Mouse (Mus musculus): ENCODE measurements around the gene Umps. TPM values are rescaled to one million over a fixed set of nuclear protein-coding genes. Genes with fewer than 3 reads are reported as not detected.

The Umps gene
- polyA plus RNA-seq, 1 experiment from 2014 or later = 32.9 TPM

DNA sequence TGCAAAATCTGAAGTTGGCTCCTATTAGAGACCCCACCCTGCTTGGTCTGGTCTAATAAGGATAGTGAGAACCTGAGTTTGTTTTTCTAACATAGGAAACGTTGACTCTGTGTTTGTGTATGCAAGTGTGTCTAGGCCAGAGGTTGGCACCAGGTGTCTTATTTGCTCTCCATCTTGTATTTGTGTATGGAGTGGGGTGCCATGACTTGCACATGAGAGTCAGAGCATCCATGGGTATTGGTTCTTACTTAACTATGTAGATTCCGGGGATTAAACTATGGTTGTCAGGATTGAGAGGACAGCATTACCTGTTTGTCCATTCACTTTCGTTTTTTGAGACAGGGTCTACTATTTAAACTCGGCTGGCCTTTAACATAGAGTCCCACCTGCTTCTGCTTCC lies 13.8 kb downstream of the Umps start:
- no peak overlapping the region for H3K27ac ChIP-seq (replicated peaks)
- no peak overlapping the region for H3K9ac ChIP-seq
- no peak for ATAC-seq (ENCODE audit: extremely low read depth, insufficient number of reproducible peaks, low FRiP score, low TSS enrichment)
- no peaks in the 10 kb centered on the region for H3K9me3 ChIP-seq
- H3K36me3 ChIP-seq = peaks cover 74% of the 10 kb centered on the region
- no peak overlapping the region for H3K4me2 ChIP-seq
- no peaks in the 10 kb centered on the region for H3K27me3 ChIP-seq (replicated peaks)
- no peaks in the 10 kb centered on the region for H3K4me1 ChIP-seq
- no peak overlapping the region for H3K4me3 ChIP-seq
- WGBS = 83% methylated on average over 4 of the region's 4 CpGs

DNA sequence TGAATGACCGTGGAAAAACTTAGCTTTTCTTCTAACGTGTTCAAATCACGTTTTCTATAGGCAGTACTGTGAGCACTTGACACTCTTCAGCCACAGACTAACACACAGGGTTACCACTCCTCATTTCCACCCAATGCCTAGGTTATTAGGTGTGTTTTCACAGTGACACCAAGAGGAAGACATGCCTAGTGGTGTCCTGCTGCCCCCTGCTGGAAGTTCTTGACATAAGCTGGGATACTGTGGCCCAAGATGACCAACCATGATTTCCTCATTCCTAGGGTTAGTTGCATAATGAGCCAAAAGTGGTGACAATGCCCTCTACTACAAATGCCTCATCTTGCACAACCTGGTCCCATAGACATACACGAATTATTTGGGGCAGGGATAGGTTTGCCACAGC lies 16.0 kb downstream of the Umps start:
- Histone ChIP-seq H3K4me2 (no peak overlapping the region), H3K9ac (no peak overlapping the region), H3K9me3 (no peaks in the 10 kb centered on the region), H3K36me3 (peaks cover 60% of the 10 kb centered on the region), H3K27me3 (replicated peaks) (no peaks in the 10 kb centered on the region), H3K27ac (replicated peaks) (no peak overlapping the region), H3K4me1 (peaks cover 16% of the 10 kb centered on the region), H3K4me3 (no peak overlapping the region)
- ATAC-seq (ENCODE audit: extremely low read depth, insufficient number of reproducible peaks, low FRiP score, low TSS enrichment) = no peak
- WGBS = 27% methylated on average over 4 of the region's 4 CpGs

DNA sequence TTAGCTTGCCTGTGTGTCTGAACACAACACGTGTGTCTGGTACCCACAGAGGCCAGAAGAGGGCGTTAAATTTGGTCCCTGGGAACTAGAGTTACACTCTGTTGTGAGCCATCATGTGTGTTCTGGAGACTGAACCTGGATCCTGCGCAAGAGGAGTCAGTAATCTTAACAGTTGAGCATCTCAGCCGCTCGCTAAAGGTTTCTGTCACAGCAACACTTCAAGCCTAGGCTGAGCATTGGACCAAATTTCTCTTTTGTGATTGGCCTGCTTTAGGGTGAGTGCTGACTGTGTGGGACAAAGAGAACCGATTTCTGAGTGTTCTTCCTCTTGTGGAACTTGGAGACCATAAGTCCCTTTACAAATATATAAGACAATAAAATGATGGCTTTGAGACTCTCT lies 16.5 kb downstream of the Umps start:
- peaks cover 20% of the 10 kb centered on the region for H3K4me1 ChIP-seq
- H3K27ac ChIP-seq (replicated peaks) = no peak overlapping the region
- no peak overlapping the region for H3K4me2 ChIP-seq
- no peak overlapping the region for H3K4me3 ChIP-seq
- no peak overlapping the region for H3K9ac ChIP-seq
- peaks cover 56% of the 10 kb centered on the region for H3K36me3 ChIP-seq
- WGBS = 74% methylated on average over 6 of the region's 6 CpGs
- no peaks in the 10 kb centered on the region for H3K9me3 ChIP-seq
- no peaks in the 10 kb centered on the region for H3K27me3 ChIP-seq (replicated peaks)
- ATAC-seq (ENCODE audit: extremely low read depth, insufficient number of reproducible peaks, low FRiP score, low TSS enrichment) = no peak

GRCm38 (mm10) chr16:33947664-33948571 lies 18.9 kb downstream of the Umps start:
- Histone ChIP-seq H3K4me3 (no peak overlapping the region), H3K9ac (0 out of 2 replicates have a peak overlapping the region, but pooled peaks have one; percentile 14), H3K4me2 (no peak overlapping the region), H3K27me3 (replicated peaks) (no peaks in the 10 kb centered on the region), H3K4me1 (peaks cover 45% of the 10 kb centered on the region), H3K9me3 (no peaks in the 10 kb centered on the region), H3K36me3 (peaks cover 31% of the 10 kb centered on the region), H3K27ac (replicated peaks) (no peak overlapping the region; the same call in 1 of the 2 replicates)
- no peak for ATAC-seq (ENCODE audit: extremely low read depth, insufficient number of reproducible peaks, low FRiP score, low TSS enrichment)
- 82% methylated on average over 17 of the region's 17 CpGs for WGBS

DNA sequence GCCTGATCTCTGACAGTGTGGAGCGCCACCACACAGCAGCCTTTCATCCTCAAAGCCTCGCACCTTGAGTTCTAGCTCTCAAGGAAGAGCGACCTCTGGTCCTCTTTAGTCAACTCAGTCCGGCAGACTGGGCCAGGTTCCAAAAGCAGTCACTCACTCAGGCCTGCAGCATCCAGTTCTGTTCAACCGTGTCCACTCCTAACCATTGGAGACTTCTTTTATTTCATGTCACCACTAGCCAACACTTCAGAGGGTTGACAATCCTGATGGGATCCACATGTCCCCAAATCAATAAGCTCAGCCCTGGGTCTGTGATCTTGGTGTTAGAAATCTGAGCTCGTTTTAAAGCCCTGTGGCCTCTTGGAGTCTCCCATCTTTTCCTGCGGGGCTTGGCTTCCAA lies 20.8 kb downstream of the Umps start:
- Histone ChIP-seq H3K4me2 (no peak overlapping the region), H3K9ac (peak overlapping the region; percentile 3; the same call in 1 of the 2 replicates), H3K27ac (replicated peaks) (peak overlapping the region; percentile 48), H3K4me1 (peaks cover 64% of the 10 kb centered on the region), H3K9me3 (no peaks in the 10 kb centered on the region), H3K27me3 (replicated peaks) (no peaks in the 10 kb centered on the region), H3K4me3 (no peak overlapping the region), H3K36me3 (peaks cover 28% of the 10 kb centered on the region)
- ATAC-seq (ENCODE audit: extremely low read depth, insufficient number of reproducible peaks, low FRiP score, low TSS enrichment) = no peak
- WGBS = 44% methylated on average over 7 of the region's 7 CpGs

GRCm38 (mm10) chr16:33944772-33945171 lies 22.1 kb downstream of the Umps start:
- WGBS = 21% methylated on average over 6 of the region's 6 CpGs
- Histone ChIP-seq H3K27me3 (replicated peaks) (no peaks in the 10 kb centered on the region), H3K9me3 (no peaks in the 10 kb centered on the region), H3K36me3 (peaks cover 25% of the 10 kb centered on the region), H3K9ac (peak overlapping the region; percentile 5; the same call in 1 of the 2 replicates), H3K4me3 (no peak overlapping the region), H3K4me1 (peaks cover 76% of the 10 kb centered on the region), H3K4me2 (no peak overlapping the region), H3K27ac (replicated peaks) (peak overlapping the region; percentile 60)
- no peak for ATAC-seq (ENCODE audit: extremely low read depth, insufficient number of reproducible peaks, low FRiP score, low TSS enrichment)

GRCm38 (mm10) chr16:33944126-33944525 lies 22.7 kb downstream of the Umps start:
- no peaks in the 10 kb centered on the region for H3K9me3 ChIP-seq
- H3K4me3 ChIP-seq = no peak overlapping the region
- peaks cover 19% of the 10 kb centered on the region for H3K36me3 ChIP-seq
- H3K9ac ChIP-seq = no peak overlapping the region
- peaks cover 83% of the 10 kb centered on the region for H3K4me1 ChIP-seq
- 79% methylated on average over 4 of the region's 4 CpGs for WGBS
- no peaks in the 10 kb centered on the region for H3K27me3 ChIP-seq (replicated peaks)
- H3K4me2 ChIP-seq = no peak overlapping the region
- peak overlapping the region; percentile 60 for H3K27ac ChIP-seq (replicated peaks)
- no peak for ATAC-seq (ENCODE audit: extremely low read depth, insufficient number of reproducible peaks, low FRiP score, low TSS enrichment)

DNA sequence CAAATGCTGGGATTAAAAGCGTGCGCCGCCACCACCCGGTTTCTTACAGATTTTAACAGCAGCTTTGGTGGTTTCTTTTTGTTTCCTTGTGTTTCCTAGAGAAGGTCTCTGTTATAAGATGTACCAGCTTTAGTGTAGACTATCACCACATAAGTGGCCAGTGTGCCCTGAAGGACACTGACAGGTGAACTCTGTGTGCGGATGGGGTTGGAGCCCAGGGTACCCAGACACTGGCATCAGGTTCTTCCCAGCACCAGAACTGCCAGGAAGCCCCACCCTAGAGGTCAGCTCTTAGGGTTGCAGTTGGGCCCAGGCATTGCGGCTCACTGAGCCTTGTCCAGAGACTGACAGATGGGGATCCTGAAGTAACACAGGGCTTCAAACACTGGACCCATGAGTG lies 23.4 kb downstream of the Umps start:
- Histone ChIP-seq H3K9ac (no peak overlapping the region), H3K4me1 (peaks cover 90% of the 10 kb centered on the region), H3K9me3 (no peaks in the 10 kb centered on the region), H3K4me2 (no peak overlapping the region), H3K36me3 (peaks cover 11% of the 10 kb centered on the region), H3K27me3 (replicated peaks) (no peaks in the 10 kb centered on the region), H3K4me3 (no peak overlapping the region), H3K27ac (replicated peaks) (0 out of 2 replicates have a peak overlapping the region, but pooled peaks have one; percentile 21)
- ATAC-seq (ENCODE audit: extremely low read depth, insufficient number of reproducible peaks, low FRiP score, low TSS enrichment) = no peak
- WGBS = 91% methylated on average over 6 of the region's 6 CpGs

- Histone ChIP-seq H3K9ac (peak overlapping the region; percentile 71; the same call in 1 of the 2 replicates), H3K36me3 (peaks cover under 1% of the 10 kb centered on the region; the same call in 1 of the 2 replicates), H3K27ac (replicated peaks) (peak overlapping the region; percentile 92), H3K9me3 (no peaks in the 10 kb centered on the region), H3K4me3 (no peak overlapping the region), H3K4me1 (peaks cover 100% of the 10 kb centered on the region), H3K27me3 (replicated peaks) (no peaks in the 10 kb centered on the region), H3K4me2 (no peak overlapping the region)
- ATAC-seq (ENCODE audit: extremely low read depth, insufficient number of reproducible peaks, low FRiP score, low TSS enrichment) = no peak
- WGBS = 43% methylated on average over 11 of the region's 11 CpGs
Observed at GRCm38 (mm10) chr16:33942341-33942740, 24.5 kb downstream of the Umps start.

- H3K4me2 ChIP-seq = peak overlapping the region; percentile 36; the same call in 1 of the 2 replicates
- peak overlapping the region; percentile 71 for H3K9ac ChIP-seq
- H3K4me3 ChIP-seq = no peak overlapping the region
- H3K9me3 ChIP-seq = no peaks in the 10 kb centered on the region
- no peaks in the 10 kb centered on the region for H3K27me3 ChIP-seq (replicated peaks)
- peak; percentile 28 for ATAC-seq (ENCODE audit: extremely low read depth, insufficient number of reproducible peaks, low FRiP score, low TSS enrichment)
- 9% methylated on average over 11 of the region's 11 CpGs for WGBS
- no peaks in the 10 kb centered on the region for H3K36me3 ChIP-seq
- peaks cover 100% of the 10 kb centered on the region for H3K4me1 ChIP-seq
- peak overlapping the region; percentile 92 for H3K27ac ChIP-seq (replicated peaks)
Observed at GRCm38 (mm10) chr16:33941271-33941781, 25.5 kb downstream of the Umps start.

DNA sequence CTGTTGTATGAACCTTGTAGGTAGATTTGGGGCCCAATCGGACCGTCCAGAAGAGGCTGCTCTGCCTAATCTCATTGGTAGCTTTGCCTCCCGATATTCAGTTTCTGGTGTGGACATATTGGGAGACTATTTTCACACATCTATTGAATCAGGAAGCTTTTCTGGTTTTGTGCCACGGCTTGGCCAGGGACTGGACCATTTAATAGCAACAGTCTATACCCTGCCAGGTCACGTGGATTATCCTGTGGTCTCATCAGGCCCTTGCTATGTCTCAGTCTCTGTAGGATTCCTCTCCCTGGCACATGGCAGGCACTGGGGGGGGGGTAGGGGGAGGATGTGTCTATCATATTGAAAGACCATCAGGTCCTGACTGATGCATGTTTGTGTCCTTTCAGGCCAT lies 26.7 kb downstream of the Umps start:
- no peaks in the 10 kb centered on the region for H3K27me3 ChIP-seq (replicated peaks)
- 69% methylated on average over 5 of the region's 5 CpGs for WGBS
- peak overlapping the region; percentile 92 for H3K27ac ChIP-seq (replicated peaks)
- H3K9me3 ChIP-seq = no peaks in the 10 kb centered on the region
- no peaks in the 10 kb centered on the region for H3K36me3 ChIP-seq
- H3K9ac ChIP-seq = peak overlapping the region; percentile 71; the same call in 1 of the 2 replicates
- no peak for ATAC-seq (ENCODE audit: extremely low read depth, insufficient number of reproducible peaks, low FRiP score, low TSS enrichment)
- H3K4me3 ChIP-seq = no peak overlapping the region
- H3K4me2 ChIP-seq = no peak overlapping the region
- peaks cover 96% of the 10 kb centered on the region for H3K4me1 ChIP-seq
